Mouse (Mus musculus) E14TG2a.4 (cell line): ENCODE measurements around the gene Tspan10.

Experiments
- H3K27me3 ChIP-seq: 2 replicates; pipeline ENCODE4 v1.6.1; 2014; ENCODE audit warnings: low read length, control low read depth; ENCODE audit not compliant: insufficient read depth
- H3K36me3 ChIP-seq: 2 replicates; pipeline ENCODE4 v1.6.1; 2014; ENCODE audit warnings: low read length, control low read depth; ENCODE audit not compliant: insufficient read depth
- H3K4me1 ChIP-seq: replicated peaks from 2 replicates; pipeline ENCODE4 v1.6.1; 2014; ENCODE audit warnings: low read depth, low read length, control low read depth
- H3K4me3 ChIP-seq: replicated peaks from 2 replicates; pipeline ENCODE4 v1.5.1; 2014; ENCODE audit warnings: mild to moderate bottlenecking, low read length
- H3K9me3 ChIP-seq: 2 replicates; pipeline ENCODE4 v1.6.1; 2014; ENCODE audit warnings: low read length, control low read depth
- CTCF ChIP-seq: conservative IDR thresholded peaks from 2 replicates; pipeline ENCODE4 v1.5.1; 2014; ENCODE audit warnings: low read length
- NANOG ChIP-seq: IDR thresholded peaks from 2 replicates; pipeline ENCODE4 v1.6.1; 2014; ENCODE audit warnings: borderline replicate concordance, low read length, mixed read lengths
- POU5F1 ChIP-seq: IDR thresholded peaks from 2 replicates; pipeline ENCODE4 v1.6.1; 2014; ENCODE audit warnings: low read length, borderline replicate concordance

Gene Tspan10

GRCm38 (mm10) chr11:120418592-120418991 lies 23.9 kb upstream of the Tspan10 start:
- H3K4me1 ChIP-seq, result peaks cover 9% of the 10 kb centered on the region; the same call in 1 of the 2 replicates
- peaks cover 90% of the 10 kb centered on the region for H3K36me3 ChIP-seq
- TF ChIP-seq NANOG (no peak), POU5F1 (no peak), CTCF (no peak)
- H3K9me3 ChIP-seq, result no peaks in the 10 kb centered on the region
- H3K27me3 ChIP-seq, result no peaks in the 10 kb centered on the region
- H3K4me3 ChIP-seq, result no peak overlapping the region

- no peaks in the 10 kb centered on the region for H3K27me3 ChIP-seq
- no peak overlapping the region for H3K4me3 ChIP-seq
- no peak for TF ChIP-seq POU5F1
- TF ChIP-seq CTCF, result no peak
- no peak for TF ChIP-seq NANOG
- H3K36me3 ChIP-seq, result peaks cover 88% of the 10 kb centered on the region
- no peaks in the 10 kb centered on the region for H3K9me3 ChIP-seq
- peaks cover 12% of the 10 kb centered on the region; the same call in 1 of the 2 replicates for H3K4me1 ChIP-seq
These were observed 19.5 kb upstream of the Tspan10 start for GRCm38 (mm10) chr11:120422651-120423568.

- peaks cover 12% of the 10 kb centered on the region; the same call in 1 of the 2 replicates for H3K4me1 ChIP-seq
- TF ChIP-seq NANOG (no peak), CTCF (peak; percentile 87)
These were observed 18.7 kb upstream of the Tspan10 start for GRCm38 (mm10) chr11:120423569-120424295.

GRCm38 (mm10) chr11:120426727-120427126 lies 15.7 kb upstream of the Tspan10 start:
- Histone ChIP-seq H3K9me3 (no peaks in the 10 kb centered on the region), H3K36me3 (peaks cover 87% of the 10 kb centered on the region), H3K4me1 (peaks cover 12% of the 10 kb centered on the region; the same call in 1 of the 2 replicates), H3K4me3 (no peak overlapping the region), H3K27me3 (no peaks in the 10 kb centered on the region)
- TF ChIP-seq CTCF (no peak), POU5F1 (no peak), NANOG (no peak)

More at GRCm38 (mm10) chr11:120423569-120424295, 18.7 kb upstream of the Tspan10 start:
- Histone ChIP-seq H3K4me3 (no peak overlapping the region), H3K36me3 (peaks cover 88% of the 10 kb centered on the region), H3K9me3 (no peaks in the 10 kb centered on the region), H3K27me3 (no peaks in the 10 kb centered on the region)

GRCm38 (mm10) chr11:120437152-120437856 lies 5.1 kb upstream of the Tspan10 start, which contains the start of gene Nploc4:
TSS of gene Nploc4 (minus strand) at chr11:120437708.
- H3K4me1 ChIP-seq, result peaks cover 12% of the 10 kb centered on the region
- peaks cover 35% of the 10 kb centered on the region for H3K36me3 ChIP-seq
- no peaks in the 10 kb centered on the region for H3K9me3 ChIP-seq
- H3K27me3 ChIP-seq, result no peaks in the 10 kb centered on the region
- H3K4me3 ChIP-seq, result peak within 1 kb of the TSS; percentile 97
- TF ChIP-seq NANOG (no peak), POU5F1 (no peak), CTCF (no peak)

GRCm38 (mm10) chr11:120437857-120438385 lies 4.5 kb upstream of the Tspan10 start:
- peaks cover 29% of the 10 kb centered on the region for H3K36me3 ChIP-seq
- no peak for TF ChIP-seq CTCF
- TF ChIP-seq POU5F1, result no peak
- TF ChIP-seq NANOG, result no peak

GRCm38 (mm10) chr11:120442765-120443280 lies 379 bp downstream of the Tspan10 start:
- Histone ChIP-seq H3K4me3 (no peak overlapping the region), H3K27me3 (no peaks in the 10 kb centered on the region), H3K9me3 (no peaks in the 10 kb centered on the region), H3K36me3 (no peaks in the 10 kb centered on the region), H3K4me1 (peaks cover 2% of the 10 kb centered on the region; the same call in 1 of the 2 replicates)
- TF ChIP-seq CTCF (no peak; the same call in 1 of the 2 replicates), NANOG (no peak), POU5F1 (no peak)

More at GRCm38 (mm10) chr11:120437857-120438385, 4.5 kb upstream of the Tspan10 start:
- peak overlapping the region; percentile 97 for H3K4me3 ChIP-seq
- H3K9me3 ChIP-seq, result no peaks in the 10 kb centered on the region
- no peaks in the 10 kb centered on the region for H3K27me3 ChIP-seq
- peaks cover 12% of the 10 kb centered on the region for H3K4me1 ChIP-seq
